In the genomic region with DNA sequence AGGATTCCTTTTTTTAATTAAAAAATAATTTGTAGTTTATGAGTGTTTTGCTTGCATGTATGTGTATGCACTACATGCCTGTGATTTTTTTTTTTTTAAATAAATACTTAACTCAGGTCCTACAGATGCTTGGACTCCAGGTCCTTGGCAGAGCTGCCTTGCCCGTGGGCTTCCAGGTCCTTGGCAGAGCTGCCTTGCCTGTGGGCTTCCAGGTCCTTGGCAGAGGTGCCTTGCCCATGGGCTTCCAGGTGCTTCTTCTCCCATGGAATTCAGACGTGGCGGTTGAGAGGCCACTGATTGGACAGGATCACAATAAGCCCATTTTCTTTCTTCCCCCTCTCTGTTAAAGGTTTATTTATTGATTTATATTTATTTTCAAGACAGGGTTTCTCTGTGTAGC, we compare ENCODE assay signal across 13 mouse cellular contexts.
"Had no signal": no experiment of that assay in that cellular context is flagged by ENCODE, and none has a peak within 500 bp of the region (broad histone marks: within the 10 kb centered on the region; RNA-seq: fewer than 3 reads in every experiment).

No protein-coding gene starts in this region.

- DNase-seq: kidney, postnatal 25 days; layer of hippocampus, adult 9-11 months; lung, adult 2 months; lung, postnatal 36 days; right cerebral cortex, adult 18-20 months; right cerebral cortex, postnatal 25 days; thymus, postnatal 14 days had no signal

- H3K36me3 ChIP-seq: liver, embryonic 15.5 days; midbrain, embryonic 13.5 days had no signal

- H3K27me3 ChIP-seq: kidney, embryonic 15.5 days; liver, embryonic 15.5 days; midbrain, embryonic 13.5 days; neural tube, embryonic 15.5 days had no signal

- H3K27ac ChIP-seq: kidney, embryonic 15.5 days; limb, embryonic 10.5 days; liver, embryonic 15.5 days; midbrain, embryonic 13.5 days; neural tube, embryonic 15.5 days; stomach, postnatal 0 days had no signal

- H3K4me3 ChIP-seq: kidney, embryonic 15.5 days; limb, embryonic 10.5 days; liver, embryonic 15.5 days; midbrain, embryonic 13.5 days; neural tube, embryonic 15.5 days had no signal
